Mouse (Mus musculus) small intestine, adult 2 months (tissue): ENCODE data around the gene Pygb.

Experiments
- CTCF ChIP-seq: fragments of 200-500 bp; IDR thresholded peaks from 2 replicates; pipeline ENCODE4 v1.5.1; 2012; ENCODE audit warnings: low read depth, mild to moderate bottlenecking, control low read depth, inconsistent platforms, low read length, moderate library complexity, mixed read lengths; ENCODE audit not compliant: insufficient replicate concordance, insufficient read length; ENCODE audit errors: extremely low read depth
- POLR2A ChIP-seq: fragments of 200-500 bp; IDR thresholded peaks from 2 replicates; pipeline ENCODE4 v1.6.1; 2012; ENCODE audit warnings: low read depth, mild to moderate bottlenecking, control low read depth, inconsistent platforms, low read length, moderate library complexity

DNA sequence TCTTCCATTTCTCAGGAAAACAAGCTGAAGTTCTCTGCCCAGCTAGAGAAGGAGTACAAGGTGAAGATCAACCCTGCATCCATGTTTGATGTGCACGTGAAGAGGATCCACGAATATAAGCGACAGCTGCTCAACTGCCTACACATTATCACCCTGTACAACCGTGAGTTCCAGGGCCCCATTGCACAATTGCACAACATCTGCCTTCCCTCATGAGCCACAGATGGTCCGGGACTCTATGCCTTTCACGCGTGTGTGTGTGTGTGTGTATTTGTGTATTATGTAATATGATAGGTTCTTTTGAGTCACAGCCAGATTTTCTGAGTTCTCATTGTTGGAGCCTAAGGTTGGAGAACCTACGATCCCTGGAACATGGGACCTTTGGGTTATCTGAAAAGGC is 34.2 kb downstream of the Pygb start:
- TF ChIP-seq POLR2A = no peak
- no peak for TF ChIP-seq CTCF
